Mouse (Mus musculus) left cerebral cortex, adult 11 months (tissue): ENCODE data around the gene Epb41l4b.

Source experiments
- DNase-seq: peaks from one replicate; pipeline ENCODE4 v3.0.0; 2022; ENCODE audit warnings: low spot score

Gene Epb41l4b

DNA sequence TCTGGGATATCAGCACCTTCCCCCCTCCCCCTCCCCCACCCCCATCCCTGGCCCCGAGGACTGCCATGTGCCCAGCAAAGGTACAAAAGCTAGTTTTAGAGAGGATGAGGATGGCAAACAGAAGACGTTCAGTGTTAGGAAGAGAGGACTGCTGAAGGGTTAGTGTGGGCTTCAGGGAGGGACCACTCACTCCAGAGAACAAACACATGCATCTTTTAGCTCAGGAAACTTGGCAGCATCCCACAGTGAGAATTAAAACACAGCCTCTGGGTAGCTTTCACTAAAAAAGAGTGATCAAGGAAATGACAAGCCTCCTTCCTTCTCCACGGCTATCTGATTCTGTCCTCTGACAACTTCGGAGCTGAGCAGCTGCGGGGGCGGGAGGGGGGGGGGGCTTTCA lies 132.3 kb downstream of the Epb41l4b start:
- DNase-seq, result no peak

DNA sequence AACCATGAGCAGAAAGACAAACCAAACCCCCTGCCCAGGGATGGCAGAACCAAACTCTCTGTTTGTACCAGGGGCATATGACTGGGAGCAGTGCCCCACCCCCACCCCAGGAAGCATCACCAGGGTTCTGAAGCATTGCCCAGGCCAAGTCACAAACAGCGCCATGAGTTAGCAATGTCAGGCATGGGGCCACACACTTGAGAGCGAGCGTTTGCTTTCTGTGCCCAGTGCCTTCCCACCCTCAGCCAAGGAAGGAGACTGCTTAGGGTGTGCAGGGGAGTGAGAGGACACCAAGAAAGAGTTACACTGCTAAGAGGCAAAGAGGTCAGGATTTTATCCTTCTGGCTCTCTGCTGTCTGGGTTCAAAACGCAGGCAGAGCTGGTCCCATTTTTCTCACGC lies 132.8 kb downstream of the Epb41l4b start:
- no peak for DNase-seq

DNA sequence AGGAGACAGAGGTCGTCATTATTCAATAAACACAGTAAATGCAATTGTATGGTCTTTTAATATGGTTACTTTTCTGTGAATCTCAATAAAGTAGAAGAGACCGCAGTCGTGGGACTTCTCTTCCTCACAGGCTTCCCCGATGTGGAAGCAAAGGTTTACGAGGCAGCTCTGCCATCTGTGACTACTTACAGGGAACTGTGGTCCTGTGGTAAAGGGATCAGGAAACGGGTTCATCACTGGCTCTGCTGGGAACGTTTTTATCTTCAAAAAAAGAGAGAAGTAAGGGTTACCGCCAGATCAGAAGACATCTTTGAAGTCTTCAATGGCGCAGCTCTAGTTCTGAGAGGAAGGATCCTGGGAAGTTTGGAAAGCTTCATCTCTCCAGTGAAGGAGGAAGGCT lies 135.5 kb downstream of the Epb41l4b start:
- no peak for DNase-seq

DNA sequence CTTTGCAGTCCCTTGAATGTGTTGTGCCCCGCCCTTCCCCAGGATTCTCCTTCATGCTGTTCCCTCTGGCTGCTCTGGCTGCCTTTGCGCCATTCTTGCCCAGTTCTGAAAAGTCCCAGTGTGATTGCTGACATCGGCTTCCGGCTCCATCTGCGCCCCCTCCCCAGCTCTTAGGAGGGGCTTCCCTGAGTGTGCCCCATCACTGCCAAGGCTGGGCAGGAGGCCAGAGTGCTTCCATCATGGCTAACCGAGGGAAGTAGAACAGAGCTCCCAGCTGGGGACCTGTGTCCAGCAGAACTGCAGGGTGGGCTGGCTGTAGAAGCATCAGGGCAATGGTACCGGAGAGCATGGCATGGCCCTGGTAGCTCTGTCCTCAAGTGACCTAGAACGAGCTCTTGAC lies 138.2 kb downstream of the Epb41l4b start:
- DNase-seq, result no peak

DNA sequence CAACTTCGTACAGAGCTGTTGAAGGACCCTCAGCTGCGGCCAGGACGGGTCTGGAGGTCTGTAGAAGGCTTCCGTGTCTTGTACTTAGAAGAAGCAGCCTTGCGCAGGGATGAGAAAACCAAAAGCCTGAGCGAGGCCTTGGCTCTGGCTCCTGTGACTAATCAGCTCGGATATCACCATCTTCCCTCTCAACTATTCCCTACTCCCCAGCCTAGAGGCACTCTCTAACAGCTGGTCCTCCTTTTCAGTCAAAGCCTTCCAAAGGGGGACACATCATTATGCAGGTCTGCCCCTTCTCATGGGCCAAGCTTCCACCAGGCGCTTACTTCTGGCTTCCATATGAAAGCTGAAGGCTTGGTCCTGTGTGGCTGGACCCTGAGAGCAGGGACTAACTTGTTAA lies 139.4 kb downstream of the Epb41l4b start:
- no peak for DNase-seq

DNA sequence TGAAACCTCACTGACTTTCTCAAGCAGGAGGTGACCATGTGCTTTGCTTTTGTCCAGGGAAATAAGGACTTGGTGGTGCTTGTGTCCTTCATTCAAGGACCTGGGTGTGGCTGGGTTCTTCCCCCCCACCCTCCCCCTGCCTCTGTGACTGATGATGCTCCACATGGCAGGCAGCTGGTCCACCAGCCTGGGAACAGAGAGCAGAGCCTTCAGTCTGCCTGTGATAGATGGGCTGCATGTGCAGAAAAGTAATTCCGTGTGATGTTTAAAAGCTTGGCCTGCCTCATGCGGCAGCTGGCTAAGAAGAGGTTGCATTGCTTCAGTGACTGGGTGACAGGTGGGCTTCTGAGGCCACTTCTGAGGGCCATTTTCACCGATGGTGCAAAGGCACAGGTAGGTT lies 140.5 kb downstream of the Epb41l4b start:
- DNase-seq, result no peak

DNA sequence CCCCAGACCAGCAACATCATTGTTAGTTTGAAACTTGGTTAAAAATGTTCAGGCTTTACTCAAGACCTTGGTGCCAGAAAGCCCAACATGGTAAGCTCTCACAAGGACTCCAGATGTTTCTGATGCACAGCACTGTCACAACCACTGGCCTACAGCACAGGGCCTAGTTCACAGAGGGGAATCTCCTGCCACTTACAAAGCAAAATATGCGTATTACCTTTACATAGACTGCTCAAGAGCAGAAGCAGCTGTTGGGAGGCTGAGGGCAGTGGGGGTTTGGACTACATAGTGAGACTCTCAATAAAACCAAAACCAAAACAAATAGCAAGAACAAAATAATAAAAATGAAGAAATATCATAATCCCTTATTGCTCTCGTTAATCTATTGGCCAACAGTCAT lies 141.8 kb downstream of the Epb41l4b start:
- no peak for DNase-seq

DNA sequence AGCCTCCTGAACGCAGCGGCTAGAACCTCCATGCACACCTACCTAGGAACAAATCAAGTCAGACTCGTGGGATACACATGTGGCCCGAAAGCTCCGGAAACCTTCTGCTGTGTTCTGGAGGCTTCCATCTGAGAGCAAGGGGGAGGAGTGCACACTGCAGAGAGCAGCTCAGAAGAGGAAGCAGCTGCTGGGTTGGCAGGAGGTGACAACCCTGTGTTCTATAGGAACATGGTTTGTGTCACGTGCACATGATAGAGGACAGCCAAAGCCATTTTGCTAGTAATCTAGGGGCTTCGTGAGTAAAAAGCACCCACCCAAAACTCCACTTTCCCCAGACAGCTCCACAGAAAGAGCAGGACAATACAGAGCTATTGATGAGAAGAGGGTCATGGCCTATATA lies 149.9 kb downstream of the Epb41l4b start:
- DNase-seq, result no peak

DNA sequence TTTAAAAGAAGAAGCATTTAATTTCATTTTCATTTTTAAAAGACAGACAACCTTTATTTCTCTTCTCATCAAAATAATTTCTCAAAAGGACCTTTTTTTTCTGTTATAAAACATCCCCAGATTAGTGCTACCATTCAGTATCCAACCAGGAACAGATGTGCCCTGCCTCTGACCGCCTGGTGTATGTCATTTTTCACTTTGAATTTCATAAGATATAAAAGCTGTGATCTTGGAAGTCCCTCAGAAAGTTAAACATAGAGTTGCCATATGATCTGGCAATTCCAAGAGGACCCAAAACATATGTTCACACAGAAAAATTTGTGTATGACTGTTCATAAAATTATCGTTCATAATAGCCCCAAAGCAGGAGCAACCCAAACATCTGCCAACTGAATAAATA lies 151.3 kb downstream of the Epb41l4b start:
- no peak for DNase-seq

DNA sequence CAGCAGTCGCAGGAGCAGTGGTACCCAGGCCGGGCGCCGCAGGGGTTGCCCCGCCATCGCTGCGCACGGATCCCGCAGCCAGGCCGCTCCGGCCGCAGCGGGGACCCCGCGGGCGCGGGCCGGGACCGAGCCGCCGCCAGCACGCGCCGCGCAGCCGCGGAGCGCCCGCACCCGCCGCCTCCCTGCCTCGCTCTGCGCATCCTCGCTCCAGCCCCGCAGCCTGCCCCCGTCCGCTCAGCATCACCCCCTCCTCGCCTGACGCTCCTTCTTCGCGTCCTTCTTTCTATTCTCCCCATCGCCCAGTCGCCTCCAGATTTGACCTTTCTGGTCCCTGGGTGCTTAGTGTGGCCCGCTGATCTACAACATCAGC lies 153.0 kb downstream of the Epb41l4b start, which contains the start of gene Frrs1l:
Frrs1l (minus strand) TSS at position 177 of the 370 bp plus-strand sequence.
- peak; percentile 34 for DNase-seq

DNA sequence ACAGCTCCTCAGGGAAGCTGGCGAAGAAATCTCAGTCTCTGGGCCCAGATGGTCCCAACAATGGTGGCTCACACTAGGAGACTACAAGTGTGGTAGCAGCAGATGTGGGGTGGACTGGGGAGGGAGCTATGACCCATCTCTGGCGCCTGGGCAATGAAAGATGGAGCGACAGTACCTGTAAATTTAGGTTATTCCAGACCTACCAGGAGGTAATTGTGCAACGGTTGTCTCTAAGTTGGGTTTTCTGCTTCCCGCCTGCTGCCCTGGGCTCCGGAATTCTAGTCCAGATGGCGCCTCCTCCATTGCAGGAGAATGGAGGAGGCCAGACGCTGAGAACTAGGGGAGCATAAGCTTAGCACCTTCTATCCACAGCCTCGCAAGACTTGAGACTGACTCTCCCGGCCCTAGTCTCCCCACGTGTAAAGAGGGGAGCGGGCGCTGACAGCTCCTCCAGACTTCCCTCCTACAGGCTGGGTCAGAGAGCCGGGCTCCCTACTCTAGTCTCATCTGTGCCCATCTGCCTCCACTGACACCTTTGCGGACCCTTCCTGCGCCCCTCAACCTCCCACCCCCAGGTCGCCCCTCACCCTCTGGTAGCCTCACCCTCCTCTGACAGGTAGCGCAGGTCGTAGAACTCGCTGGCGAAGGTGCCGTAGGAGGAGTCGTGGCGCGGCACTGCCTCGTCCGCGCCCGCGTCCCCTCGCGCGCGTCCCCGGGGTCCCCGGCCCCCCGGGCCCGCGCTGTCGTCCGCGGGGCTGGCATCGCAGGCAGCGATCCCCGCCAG lies 153.6 kb downstream of the Epb41l4b start:
- no peak for DNase-seq

DNA sequence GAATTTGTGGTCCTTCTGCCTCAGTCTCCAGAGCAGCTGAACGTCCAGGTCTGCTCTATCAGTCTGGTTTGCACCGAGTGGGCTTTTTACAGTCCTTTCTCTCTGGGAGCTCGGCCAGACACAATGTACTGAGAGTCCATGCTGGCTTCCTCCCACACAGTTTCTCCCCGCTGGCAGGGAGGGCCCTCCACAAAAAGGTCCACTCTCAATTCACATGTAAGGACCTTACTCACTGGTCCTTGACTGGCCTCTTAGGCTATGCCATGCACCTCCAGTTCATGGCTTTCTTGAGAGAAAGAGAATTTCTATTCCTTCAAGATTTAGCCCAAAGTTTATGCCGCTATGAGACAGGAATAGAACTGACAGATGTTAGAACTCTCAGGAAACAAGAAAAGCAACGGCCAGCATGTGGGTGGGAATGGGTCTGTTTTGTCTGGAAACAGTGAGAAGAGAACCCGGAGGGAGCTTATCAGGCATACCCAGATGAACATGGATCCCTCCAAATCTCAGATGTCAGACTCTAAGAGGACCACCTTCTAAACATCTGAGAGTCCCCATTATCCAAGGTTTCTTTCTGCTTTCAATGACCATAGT lies 177.6 kb downstream of the Epb41l4b start:
- peak; percentile 40 for DNase-seq

DNA sequence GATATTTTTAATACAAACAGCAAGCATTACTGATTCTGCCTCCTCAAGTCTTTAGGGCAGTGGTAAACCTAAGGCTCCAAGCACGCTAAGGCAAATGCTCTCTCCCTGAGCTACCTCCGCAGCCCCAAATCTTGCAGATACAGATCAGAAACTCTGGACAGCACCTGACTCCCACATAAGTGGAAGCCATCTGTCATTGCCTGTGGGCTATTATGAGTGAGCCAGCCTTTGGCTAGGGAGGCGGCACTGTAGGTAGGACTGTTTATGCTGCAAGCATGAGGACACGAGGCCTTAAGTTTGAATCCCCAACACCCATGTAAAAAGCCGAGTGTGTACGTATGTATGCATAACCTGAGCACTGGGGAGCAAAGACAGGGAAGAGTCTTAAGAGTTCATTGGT lies 179.6 kb downstream of the Epb41l4b start:
- no peak for DNase-seq

DNA sequence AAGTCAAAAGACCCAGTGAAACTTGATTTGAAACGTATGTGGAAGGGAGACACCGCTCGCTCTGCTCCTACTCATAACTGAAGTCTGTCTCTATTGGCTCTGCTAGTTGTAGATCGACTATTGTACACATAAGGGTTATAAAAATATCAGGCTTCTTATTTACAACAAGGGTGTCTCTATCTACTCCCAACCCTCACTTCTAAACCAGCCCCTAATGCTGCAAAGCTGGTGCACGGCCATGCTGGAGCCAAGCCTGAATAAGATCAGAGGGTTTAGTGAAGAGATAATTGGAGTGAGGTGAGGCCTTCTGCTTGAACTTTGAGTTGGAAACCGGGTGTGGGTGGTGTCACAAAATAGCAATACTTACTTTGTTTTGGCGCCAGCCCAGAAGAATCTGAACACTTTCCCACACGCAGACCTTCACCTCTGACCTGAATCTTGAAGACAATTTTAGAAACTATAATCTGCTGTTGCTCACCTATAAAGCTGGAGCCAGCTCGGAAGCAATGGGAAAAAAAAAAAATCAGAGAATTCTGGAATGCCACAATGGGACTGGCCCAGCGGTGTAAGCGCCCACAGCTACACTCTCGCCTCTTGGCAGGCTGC lies 181.8 kb downstream of the Epb41l4b start:
- DNase-seq, result no peak

DNA sequence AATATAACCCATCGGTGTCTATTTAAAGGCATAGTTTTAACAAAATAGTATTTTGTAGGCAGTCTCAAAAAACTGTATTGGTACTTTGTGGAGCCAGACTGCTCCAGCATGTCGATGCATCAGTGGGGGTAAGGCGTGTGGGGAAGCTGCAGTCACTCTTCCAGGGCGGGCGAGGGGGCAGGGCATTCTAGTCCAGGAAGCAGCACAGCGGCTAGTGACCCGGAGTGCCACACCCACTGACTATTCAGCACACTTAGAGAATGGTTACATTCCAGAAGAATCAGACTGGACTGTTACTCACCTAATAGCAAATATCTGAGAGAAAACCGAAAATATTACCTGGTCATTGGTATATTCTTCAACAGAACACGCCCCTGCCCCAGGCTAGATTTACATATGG lies 185.7 kb downstream of the Epb41l4b start:
- no peak for DNase-seq

DNA sequence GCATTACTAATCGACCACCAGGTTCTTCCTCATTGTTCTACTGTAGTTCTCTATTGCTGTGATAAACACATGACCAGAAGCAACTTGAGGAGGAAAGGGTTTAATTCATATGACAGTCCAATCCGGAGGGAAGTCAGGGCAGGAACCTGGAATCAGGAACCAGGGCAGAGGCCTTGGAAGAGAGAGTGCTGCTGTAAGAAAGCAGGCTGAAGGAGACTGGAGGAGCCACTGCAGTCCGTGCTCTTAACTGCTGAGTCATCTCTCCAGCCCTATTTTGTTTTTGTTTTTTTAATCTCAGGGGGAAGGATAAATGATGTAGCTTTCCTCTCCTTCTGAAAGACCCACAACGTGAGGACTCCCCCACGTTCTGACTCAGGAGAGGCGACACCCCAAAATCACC lies 190.0 kb downstream of the Epb41l4b start:
- no peak for DNase-seq

DNA sequence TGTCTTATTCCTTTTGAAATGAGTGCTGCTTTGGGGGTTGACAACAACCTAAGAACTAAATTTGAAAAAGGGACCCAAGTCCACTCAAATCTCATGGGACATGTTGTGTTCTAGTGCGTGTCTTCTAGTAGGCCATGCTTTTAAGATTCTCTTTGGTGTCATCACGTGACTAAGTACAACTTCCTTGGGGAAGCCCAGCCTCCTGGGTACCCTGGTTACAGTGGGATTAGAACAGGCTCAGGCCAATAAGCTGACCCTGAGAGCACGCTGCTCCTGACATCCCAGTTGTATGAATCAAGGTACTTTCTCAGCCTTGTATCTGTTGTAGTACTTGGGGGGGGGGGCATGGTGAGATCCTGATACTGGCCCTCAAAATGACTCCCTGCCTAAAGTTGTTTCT lies 191.5 kb downstream of the Epb41l4b start:
- no peak for DNase-seq

DNA sequence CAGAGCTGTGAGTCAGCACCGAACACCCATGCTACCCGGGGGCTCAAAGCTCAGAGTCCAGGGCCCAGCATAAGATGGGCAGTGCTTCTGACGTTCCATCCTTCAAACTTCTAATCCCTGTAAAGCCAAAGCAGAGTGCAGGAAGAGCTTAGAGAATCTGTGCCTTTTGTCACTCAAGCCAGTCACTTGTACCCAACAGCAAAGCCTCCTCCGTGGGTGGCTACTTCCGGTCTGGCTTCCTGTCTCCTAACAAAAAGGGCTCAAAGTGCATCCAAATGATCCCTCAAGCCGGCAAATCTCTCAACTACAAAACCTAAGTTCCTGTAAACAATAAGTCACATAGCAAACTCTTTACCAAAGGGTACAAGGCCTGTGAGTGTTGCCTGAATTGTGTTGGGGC lies 193.7 kb downstream of the Epb41l4b start:
- DNase-seq, result no peak

DNA sequence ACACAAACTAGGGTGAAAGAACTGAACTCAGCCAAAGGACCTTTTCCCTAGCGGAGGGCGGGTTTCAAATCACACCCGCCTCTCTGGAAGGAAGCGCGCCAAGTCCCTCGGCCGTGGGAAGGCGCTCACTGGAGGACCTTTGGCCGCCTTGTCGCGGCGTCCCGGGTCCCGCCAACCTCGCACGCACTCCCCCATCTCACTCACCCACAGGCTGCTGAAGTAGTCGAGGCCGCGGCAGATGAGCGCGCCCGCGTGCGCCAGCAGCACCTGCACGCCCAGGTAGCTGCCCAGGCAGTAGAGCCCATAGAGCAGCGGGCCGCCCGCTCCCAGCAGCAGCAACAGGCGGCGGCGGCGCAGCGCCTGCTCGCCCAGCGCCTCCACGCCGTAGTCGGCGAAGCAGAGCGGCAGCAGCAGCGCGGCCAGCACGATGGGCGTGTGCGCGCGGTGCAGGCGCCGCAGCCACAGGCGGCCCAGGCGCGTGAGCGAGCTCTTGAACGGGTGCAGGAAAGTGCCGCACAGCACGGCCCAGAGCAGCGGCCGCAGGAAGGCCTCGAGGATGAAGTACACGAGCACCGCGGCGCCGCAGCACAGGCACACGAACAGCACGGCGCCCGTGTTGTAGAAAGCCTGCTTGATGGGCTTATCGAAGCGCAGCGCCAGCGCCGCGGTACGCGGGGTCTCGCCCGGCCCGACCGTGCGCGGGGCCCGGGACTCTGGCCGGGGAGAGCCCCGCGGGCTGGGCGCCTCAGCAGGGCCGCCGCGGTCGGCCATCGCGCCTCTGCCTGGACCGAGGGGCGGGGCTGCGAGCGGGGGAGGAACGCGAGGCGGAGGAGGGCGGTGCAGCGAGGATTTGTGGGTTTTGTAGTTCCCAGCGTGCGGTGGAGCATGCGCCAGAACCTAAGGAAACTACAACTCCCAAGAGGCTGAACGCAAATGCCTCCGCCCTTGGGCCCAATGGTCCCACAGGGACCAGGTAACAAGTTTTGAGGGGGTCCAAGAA lies 196.3 kb downstream of the Epb41l4b start, which contains the start of gene Tmem245:
Tmem245 (minus strand) TSS at position 797 of the 1,000 bp plus-strand sequence.
- peak; percentile 89 for DNase-seq

DNA sequence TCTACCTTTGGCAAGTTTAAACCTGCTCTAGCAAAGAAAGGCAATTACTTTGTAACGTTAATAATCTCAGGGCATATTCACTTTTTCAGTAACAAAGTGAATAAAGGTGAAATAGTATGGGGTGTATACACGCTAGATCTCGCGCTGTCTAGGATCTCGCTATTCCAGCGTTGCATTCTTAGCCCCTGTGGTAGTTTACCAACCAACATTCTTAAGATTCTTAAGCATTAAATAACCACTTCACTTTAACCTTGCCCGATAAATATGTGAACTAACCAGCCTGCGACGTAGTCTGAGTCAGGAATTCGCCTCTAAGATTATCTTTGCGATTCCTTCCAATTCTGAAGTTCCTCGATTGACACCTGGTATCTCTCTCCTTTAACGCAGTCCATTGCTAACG lies 197.1 kb downstream of the Epb41l4b start:
- DNase-seq, result no peak

DNA sequence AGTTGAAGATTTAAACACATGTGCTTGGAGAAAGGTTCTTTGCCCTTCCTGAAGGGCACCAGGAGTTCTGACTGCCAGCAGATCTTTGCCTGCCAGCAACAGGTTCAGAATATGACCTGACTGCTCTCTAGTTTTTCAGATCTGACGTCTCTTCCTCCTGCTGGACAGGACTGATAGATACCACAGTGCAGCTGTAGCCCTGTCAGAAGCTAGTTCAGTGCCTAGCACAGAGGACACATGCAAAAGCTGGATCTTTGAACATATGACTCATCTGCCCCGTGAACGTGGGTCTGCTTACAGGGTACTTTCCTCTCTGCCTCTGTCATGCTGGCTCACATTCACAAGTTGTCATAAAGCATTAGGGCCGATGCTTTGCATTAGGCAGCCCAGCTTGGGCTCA lies 199.0 kb downstream of the Epb41l4b start:
- DNase-seq, result no peak

DNA sequence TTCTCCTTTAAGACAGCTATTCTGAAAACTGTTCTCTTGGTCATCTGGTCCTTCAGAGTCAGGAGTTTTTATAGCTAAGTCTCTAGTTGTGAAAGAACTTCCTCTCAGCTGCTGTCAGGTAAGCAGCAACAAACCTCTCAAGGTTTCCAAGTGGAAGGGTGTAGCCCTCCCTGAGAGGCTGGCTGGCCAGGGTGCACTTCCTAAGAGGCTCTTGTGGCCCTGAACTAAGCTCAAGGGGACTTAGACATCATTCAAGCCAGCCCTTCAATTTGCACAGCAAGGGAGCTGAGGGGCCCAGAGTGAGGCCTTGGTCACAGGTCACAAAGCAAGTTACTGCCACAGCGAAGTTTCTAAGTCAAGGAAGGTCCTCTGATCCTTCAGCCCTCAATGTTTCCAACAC lies 200.0 kb downstream of the Epb41l4b start:
- no peak for DNase-seq
